Mouse (Mus musculus): ENCODE results near the gene 4933412E24Rik.

Gene 4933412E24Rik

DNA sequence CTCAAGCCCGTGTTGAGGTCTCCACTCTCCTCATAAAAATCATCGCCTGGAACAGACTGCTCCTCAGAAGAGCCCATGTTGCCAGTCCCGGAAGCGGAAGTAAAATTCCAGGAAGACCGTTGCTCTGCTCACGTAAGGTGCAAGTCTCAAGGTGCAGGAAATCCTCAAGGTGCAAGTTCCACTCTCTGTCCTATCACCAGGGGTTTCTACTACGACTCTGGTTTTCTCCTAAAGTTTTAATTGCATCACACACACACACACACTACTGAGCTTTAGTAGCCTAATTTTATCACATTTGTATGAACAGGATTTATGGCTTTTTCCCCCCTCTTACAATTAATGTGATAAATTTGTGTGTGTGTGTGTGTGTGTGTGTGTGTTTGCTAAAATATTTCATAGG, at the start of gene 4933412E24Rik:
TSS of gene 4933412E24Rik (minus strand) at position 101 of the 400 bp plus-strand sequence.
- DNase-seq (ENCODE audit: low read depth, low spot score) = no peak

DNA sequence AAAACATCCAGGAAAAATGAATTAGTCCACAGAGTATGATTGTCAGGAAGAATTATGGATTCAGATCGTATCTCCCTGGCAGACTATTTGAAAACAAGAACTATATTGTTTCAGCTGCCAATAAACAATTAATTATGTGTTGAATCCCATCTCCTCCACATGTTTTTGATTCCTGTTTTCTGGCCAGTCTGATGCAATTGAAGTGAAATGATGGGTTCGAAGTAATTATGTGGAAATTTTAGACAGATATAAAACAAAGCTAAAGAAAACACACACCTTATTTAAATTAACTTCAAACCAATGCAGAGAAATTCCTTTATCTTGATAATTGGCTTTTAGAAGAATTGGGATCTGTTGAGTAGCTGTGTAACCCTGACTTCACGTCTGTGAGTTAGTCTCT, 14.3 kb upstream of the 4933412E24Rik start:
- no peak for DNase-seq (ENCODE audit: low read depth, low spot score)

DNA sequence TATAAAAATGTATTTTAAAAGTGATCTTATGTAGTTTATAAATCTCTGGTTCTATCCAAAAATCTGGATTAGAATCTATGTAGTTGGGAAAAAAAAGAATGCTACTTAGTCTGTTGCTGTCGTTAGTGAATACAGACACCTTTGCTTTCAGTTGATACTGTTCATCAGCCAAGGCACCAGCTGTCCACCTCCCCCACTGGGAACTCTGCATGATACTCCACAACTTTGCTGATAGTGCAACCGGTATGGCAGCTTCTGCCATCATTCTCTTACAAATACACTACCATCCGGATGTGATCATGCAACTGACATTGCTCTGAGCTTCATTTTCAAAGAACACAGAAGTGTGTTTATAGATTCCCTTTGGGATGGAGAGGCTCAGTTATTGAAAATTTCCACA, 4.8 kb upstream of the 4933412E24Rik start:
- DNase-seq (ENCODE audit: low read depth, low spot score) = no peak

DNA sequence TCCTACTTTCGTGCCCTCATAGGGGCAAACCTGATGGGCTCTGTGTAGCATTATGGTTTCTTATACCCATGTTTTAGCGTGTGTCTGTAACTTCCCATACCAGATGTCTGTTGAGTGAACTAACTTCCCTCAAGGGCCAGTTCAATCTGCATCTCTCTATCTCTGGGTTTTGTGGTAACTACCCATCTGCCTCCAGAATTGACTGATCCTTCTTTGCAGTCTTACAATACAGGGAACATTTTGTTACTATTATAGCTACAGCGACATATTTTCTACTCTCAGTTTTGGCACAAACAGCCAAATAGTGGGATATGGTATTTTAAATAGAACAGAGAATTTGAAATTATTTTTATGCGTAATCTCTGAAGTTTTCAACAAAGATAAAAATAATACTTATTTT, 6.2 kb downstream of the 4933412E24Rik start:
- DNase-seq (ENCODE audit: low read depth, low spot score) = no peak

DNA sequence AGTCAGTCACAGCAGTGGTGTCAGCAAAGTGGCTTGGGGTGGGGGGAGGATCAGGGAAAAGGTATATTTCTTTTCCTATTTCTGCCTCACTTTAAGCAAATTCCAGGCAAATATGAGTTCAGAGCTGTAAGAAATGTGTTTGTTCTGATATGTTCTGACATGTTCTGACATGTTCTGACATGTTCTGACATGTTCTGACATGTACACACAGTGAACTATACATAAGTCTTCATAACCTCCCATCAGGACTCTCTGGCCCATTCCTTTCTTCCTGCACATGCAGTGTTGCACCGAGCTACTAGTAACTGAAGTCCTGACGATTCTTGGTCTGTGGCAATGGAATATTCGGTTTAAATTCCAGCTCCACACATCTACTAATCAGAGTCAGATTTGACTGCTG, 6.8 kb downstream of the 4933412E24Rik start:
- DNase-seq (ENCODE audit: low read depth, low spot score) = no peak

DNA sequence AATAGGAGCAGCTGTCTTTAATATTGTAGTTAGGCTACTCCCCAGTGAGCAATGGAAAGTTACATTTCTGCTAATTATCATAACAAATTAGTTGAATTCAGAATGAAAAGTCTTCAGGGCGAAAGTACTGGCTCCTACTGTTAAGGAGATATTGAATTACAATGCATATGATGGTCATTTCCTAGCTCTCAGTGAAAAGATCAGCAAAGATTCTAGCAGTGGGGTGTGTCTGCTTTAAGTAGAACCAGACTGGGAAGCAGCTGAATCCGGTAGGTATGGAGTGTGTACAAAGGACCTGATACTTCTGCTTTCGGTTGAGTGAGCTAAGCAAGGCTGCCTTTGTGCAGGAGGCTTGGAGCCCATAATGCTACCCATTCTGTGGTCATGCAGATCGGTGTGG, 32.6 kb downstream of the 4933412E24Rik start:
- DNase-seq (ENCODE audit: low read depth, low spot score) = no peak

DNA sequence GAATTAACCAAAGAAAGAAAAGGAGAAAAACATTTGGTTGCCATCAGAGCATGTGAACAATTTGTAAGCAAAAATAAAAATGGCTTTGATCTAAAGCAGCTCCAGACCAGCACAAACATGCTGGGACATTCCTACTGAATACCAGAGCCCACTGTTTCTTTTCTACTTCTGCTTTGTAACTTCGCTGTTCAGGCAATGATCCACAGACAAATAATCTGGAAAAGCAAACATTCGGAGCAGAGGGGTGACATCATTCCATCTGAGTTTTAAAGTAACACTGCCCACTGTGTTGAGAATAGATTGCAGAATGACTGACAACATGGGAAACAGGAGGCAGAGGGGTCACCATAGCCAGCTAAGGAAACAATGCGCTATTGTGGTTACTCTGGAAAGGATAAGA, 41.1 kb downstream of the 4933412E24Rik start:
- DNase-seq (ENCODE audit: low read depth, low spot score) = no peak

DNA sequence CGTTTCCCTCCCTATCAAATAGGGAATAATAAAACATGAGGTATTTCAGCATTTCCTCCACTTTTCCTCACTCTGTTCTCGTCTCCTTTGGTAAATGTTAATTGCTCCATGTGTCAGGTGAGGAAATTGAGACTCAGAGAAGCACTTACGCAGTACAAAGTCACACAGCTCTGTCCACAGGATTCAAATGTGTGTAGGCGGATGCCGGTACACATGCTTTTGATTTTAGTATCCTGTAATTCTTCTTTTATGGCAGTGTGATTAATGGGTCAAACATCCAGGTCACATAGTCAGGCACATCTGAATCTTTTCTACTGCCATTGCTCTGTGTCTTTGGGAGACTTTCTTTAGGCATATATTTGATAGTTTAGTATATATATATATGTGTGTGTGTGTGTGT, 41.8 kb downstream of the 4933412E24Rik start:
- no peak for DNase-seq (ENCODE audit: low read depth, low spot score)

DNA sequence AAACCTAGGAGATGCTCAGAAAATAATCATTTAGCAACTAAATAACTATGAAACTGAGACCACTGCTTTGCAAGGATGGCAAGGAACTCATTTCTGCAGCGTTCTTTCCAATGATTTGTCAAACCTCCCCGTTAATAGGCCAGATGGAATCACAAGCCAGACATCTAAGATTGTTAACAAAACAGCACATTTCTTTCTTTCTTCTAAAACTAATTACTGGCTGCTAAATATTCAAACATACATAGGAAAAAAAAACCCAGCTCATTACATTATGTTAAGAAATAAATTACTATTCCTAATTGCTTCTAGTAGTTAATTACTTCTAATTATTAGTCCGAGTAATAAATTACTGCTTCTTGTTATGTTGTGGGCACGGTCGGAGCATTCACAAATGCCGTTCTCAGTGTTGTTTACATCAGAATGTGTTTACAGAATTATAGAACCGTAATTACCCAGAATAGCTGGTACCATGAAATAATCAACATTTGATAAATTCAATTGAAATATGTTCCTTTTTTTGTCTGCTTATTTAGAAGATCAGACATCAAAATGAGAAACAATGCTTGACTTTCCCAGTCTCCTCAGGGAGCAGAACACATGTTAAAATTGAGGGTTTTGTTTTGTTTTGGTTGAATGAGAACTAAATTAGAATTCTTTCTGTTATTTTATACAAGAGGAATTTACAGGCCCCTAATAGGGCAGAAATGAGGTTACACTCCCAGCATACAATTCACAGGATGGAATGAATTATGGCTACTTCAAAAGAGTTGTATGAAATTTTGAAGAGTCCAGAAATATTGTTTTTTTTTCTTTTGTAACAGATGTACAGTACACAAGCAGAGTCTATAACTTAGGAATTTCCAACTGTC, 42.5 kb downstream of the 4933412E24Rik start:
- DNase-seq (ENCODE audit: low read depth, low spot score) = no peak
